Mouse (Mus musculus) ovary, adult 2 months (tissue): ENCODE data around the gene Trim10. TPM values are rescaled to one million over a fixed set of nuclear protein-coding genes. Genes with fewer than 3 reads are reported as not detected.

ENCODE experiments used
- polyA plus RNA-seq: library from polyadenylated mRNA; depleted of rRNA; stranded (reverse); fragments of >200 nt; gene quantifications from 2 replicates; pipeline ENCODE4 v1.2.3, GENCODE M21; 2012; rRNA removed

Gene Trim10
- polyA plus RNA-seq = 0.10 TPM in 1 of 2 replicates, not detected in the other

DNA sequence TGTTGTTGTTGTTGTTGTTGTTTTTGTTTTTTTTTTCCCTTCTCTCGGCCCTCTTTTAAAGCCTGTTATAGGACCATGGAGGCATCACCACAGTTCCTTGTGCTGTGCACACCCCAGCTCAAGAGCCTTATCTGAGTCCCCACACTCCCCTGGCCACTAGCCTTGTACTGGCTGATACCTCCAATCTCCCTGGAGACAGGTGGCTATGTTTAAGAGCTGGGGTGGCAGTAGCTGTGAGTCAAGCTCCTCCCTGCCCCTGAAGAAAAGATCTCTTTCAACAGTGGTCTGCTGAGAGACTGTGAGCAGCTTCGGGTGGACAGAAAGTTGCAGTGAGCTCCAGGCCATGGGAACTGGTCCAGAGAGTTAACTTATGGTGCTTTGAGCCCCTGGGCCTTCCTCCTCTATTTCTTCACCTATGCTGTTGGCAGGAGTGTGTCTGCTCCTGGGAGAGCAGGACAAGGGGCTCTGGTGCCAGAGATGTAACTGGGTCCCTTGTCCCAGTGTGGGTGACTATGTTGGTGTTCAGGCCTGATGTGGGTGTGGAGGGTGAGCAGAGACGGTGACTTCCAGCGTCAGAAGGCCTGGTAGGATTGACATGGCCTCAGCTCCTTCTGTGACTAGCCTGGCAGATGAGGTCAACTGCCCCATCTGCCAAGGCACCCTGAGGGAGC lies at the start of gene Trim10:
Gene Trim10 (plus strand): TSS at position 291 of the 671 bp plus-strand sequence.

DNA sequence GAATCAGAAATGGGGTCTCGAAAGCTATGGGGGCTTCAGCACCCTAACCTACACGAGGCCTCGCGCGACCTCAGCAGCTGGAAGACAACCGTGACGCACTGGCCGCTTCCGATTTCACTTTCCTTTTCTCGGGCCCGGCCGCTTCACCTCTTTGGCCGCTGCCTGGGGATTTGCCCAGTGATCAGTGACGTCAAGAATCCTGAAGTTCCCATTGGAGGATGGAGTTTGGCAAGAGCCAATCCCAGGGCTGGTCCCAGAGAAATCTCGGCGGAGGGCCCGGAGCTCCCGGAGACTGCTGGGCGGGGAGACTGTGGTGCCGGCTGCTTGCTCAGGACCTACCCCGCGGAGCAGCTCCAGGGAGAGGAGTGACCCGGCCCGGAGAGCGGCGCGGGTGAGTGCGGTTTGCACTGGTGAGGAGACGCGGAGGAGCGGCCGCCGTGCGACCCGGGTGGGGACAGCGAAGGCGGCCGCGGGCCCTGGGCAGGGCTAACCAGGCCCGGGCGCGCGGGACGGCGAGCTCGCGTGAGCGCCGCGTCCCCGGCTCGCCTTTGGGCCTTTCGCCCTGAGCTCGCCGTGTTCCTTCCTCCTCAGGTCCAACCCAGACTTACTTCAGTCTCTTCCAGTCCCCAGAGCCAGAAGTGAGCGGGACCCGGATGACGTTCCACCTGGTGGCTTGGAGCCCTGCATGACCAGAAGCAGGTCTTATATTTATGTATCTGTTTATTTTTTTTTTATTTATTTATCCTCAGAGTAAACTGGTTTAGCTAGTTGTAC lies 32.3 kb upstream of the Trim10 start, which contains the start of gene Trim26:
Gene Trim26 (plus strand): TSS at position 261 of the 774 bp plus-strand sequence.

GRCm38 (mm10) chr17:36866719-36867527 lies 2.5 kb upstream of the Trim10 start, which contains the start of gene Trim15:
Trim15 (minus strand) TSS chr17:36867210.

DNA sequence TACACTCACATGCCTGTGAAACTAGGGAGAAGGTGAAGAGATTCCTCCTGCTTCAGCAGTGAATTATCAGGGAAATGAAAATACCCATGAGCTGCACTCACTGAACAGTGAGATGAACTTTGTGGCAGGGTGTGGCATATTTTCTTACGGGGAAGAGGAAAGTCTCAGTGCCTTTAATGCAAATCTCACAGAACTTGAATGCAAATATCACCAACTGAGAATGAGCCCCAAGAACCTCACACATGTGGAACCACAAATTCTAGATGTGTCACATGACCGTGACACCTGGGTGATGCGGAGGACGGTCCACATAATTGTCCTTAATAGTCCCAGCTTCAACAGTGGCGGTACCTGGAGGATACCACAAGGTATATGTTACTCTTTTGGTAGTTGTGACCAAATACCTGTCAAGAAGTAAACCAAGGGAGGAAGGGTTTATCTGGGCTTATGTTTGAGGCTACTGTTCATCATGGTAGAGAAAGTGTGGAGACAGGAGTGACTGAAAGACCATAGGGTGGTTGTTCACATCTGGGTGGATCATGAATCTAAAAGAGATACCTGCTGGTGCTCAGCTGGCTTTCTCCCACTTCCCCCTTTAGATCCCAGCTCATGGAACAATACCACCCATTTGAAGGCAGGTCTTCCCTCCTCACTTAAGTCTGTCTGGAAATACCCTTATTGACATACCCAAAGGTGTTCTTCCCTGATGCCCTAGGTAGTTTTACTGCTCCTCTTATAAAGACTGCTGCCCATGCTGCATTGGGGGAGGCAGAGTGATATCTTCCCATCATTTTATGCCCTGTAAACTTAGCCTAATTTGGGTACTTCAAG lies 20.9 kb downstream of the Trim10 start, which contains the start of gene Trim40:
Gene Trim40 (minus strand): TSS at position 51 of the 831 bp plus-strand sequence.

GRCm38 (mm10) chr17:36897552-36898205 lies 28.3 kb downstream of the Trim10 start, which contains the start of gene Trim31:
Trim31 (plus strand) TSS chr17:36898118.

Other genes starting within 250 kb of the Trim10 start
- not detected in 2 replicates for gene H2-M9, start 226.9 kb upstream of the Trim10 start, polyA plus RNA-seq
- gene H2-M1, start 197.4 kb upstream of the Trim10 start, polyA plus RNA-seq = not detected in 2 replicates
- not detected in 2 replicates for gene H2-M10.5, start 96.7 kb upstream of the Trim10 start, polyA plus RNA-seq
- not detected in 2 replicates for gene H2-M10.6, start 57.4 kb upstream of the Trim10 start, polyA plus RNA-seq
- gene Trim26, start 32.4 kb upstream of the Trim10 start, polyA plus RNA-seq = 54.2 and 58.7 TPM in 2 replicates
- 0.43 and 1.4 TPM in 2 replicates for gene Trim15, start 2.4 kb upstream of the Trim10 start, polyA plus RNA-seq
- gene Trim40, start 20.5 kb downstream of the Trim10 start, polyA plus RNA-seq = 0.14 and 0.17 TPM in 2 replicates
- not detected in 2 replicates for gene Trim31, start 28.5 kb downstream of the Trim10 start, polyA plus RNA-seq
- 2.8 and 4.4 TPM in 2 replicates for gene Rnf39, start 73.3 kb downstream of the Trim10 start, polyA plus RNA-seq
- 24.8 and 31.2 TPM in 2 replicates for gene Ppp1r11, start 82.2 kb downstream of the Trim10 start, polyA plus RNA-seq
- 26.6 and 33.4 TPM in 2 replicates for gene Znrd1, start 89.0 kb downstream of the Trim10 start, polyA plus RNA-seq
- gene Znrd1as, start 89.0 kb downstream of the Trim10 start, polyA plus RNA-seq = 0.36 and 1.5 TPM in 2 replicates
- not detected in 2 replicates for gene 2410137M14Rik, start 111.7 kb downstream of the Trim10 start, polyA plus RNA-seq
- gene H2-M5, start 120.0 kb downstream of the Trim10 start, polyA plus RNA-seq = 0.54 and 1.4 TPM in 2 replicates
- gene Zfp57, start 131.6 kb downstream of the Trim10 start, polyA plus RNA-seq = 16.9 and 20.7 TPM in 2 replicates
- gene Mog, start 153.8 kb downstream of the Trim10 start, polyA plus RNA-seq = not detected in 2 replicates
- 60.3 and 72.3 TPM in 2 replicates for gene Gabbr1, start 176.4 kb downstream of the Trim10 start, polyA plus RNA-seq
- gene Olfr90, start 218.9 kb downstream of the Trim10 start, polyA plus RNA-seq = not detected in 2 replicates
- not detected in 2 replicates for gene Olfr91, start 228.7 kb downstream of the Trim10 start, polyA plus RNA-seq